Comparison of ENCODE assay signal across 8 mouse cellular contexts in the genomic region with DNA sequence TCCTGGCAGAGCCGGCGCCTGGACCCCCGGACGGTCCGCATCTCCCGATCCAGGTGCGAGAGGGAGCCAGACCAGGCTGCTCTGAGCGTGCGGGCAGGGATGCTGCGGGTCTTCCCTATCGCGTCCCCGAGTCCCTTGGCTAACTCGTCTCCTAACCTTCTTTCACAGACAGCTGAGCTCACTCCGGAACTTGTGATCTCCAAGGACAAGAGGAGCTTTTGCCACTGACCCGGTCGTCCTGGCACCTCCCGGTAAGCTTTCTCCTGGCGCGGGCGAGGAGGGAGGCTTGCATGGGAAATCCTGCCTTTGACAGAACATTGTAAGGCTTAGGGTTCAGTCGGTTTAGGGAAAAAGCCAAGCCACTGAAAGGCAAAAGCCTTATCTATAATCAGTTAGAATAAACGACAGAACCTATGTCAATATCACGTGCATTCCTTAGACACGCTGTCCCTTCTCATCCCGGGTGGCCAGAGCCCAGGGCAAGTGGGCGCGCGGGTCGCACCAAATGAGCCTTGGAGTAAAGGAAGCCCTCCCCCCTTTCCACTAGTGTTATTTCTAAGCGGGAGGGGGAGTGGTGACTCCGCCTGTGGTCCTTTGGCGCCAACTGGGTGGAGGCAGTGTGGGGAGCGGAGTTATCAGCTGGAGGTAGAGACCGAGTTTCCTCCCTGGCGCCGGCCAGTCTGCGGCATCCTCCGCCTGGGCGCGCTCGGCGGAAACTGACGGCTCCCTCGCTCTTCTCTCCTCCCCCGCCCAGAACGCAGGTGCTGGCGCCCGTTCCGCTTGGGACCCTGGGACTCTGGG. TPM values are rescaled to one million over a fixed set of nuclear protein-coding genes. Genes with fewer than 3 reads are reported as not detected.
A peak's percentile ranks its signal among the peaks of the same experiment; 100 is the strongest.
DNase-seq lines count a peak whose midpoint lies in the region; ATAC-seq and TF ChIP-seq lines count a peak whose summit lies in the region.

No protein-coding gene starts in this region.

- H3K4me3 ChIP-seq in MEL (ENCODE audit: control insufficient read depth in 1 of 2, insufficient read depth in 1 of 2, low read depth in 2 of 2, low read length in 2 of 2), result peak overlapping the region; percentile 23 to 34; a peak in 3 of 4 replicates
- peak overlapping the region; percentile 80 for H3K4me3 ChIP-seq in heart, adult 2 months
- H3K4me3 ChIP-seq in lung, embryonic 14.5 days (ENCODE audit: low read depth, low read length), result peak overlapping the region; percentile 83
- H3K4me3 ChIP-seq in neural tube, embryonic 15.5 days (replicated peaks), result peak overlapping the region; percentile 58

- DNase-seq in MEL (ENCODE audit: low read depth, low spot score), result peak; percentile 69
- peak; percentile 91 to 93 for DNase-seq in heart, adult 2 months
- DNase-seq in kidney, adult 11 months, result peak; percentile 85
- DNase-seq in lung, embryonic 14.5 days, result peak; percentile 87
- peak; percentile 74 to 86 for DNase-seq in urinary bladder, adult 18-20 months (ENCODE audit: low spot score in 2 of 2)
- no peak for DNase-seq in left cerebral cortex, adult 9 months (ENCODE audit: low spot score in 2 of 2)

- WGBS in heart, adult 2 months, result under 1% methylated on average over 50 of the region's 50 CpGs
- WGBS in lung, embryonic 14.5 days, result under 1% methylated on average over 50 of the region's 50 CpGs
- WGBS in neural tube, embryonic 15.5 days, result under 1% methylated on average over 50 of the region's 50 CpGs

- peak overlapping the region; percentile 34 for H3K9ac ChIP-seq in MEL (ENCODE audit: control insufficient read depth, low read depth, low read length, poor library complexity, severe bottlenecking)
- peak overlapping the region; percentile 95 for H3K9ac ChIP-seq in heart, adult 2 months (ENCODE audit: low read depth, low read length)
- peak overlapping the region; percentile 88 for H3K9ac ChIP-seq in lung, embryonic 14.5 days
- peak overlapping the region; percentile 69 for H3K9ac ChIP-seq in neural tube, embryonic 15.5 days (replicated peaks)

- intact Hi-C loops in heart, adult 2 months (cut with DNase I), result loop anchor here (5.0 kb wide), 2 partner anchors 138 to 318 kb away; partner anchors contain the start of genes 6030445D17Rik and Zfp46

- H3K4me1 ChIP-seq in MEL (ENCODE audit: control insufficient read depth in 1 of 2, insufficient read depth in 2 of 2, low read length in 2 of 2), result peaks cover 2 to 12% of the 10 kb centered on the region in 2 experiments; a peak in 3 of 4 replicates
- peaks cover 17% of the 10 kb centered on the region for H3K4me1 ChIP-seq in heart, adult 2 months (ENCODE audit: control insufficient read depth, insufficient read depth, low read length)
- H3K4me1 ChIP-seq in lung, embryonic 14.5 days (ENCODE audit: insufficient read depth), result peaks cover 53% of the 10 kb centered on the region
- peaks cover 76% of the 10 kb centered on the region for H3K4me1 ChIP-seq in neural tube, embryonic 15.5 days

- peak in 1 of 2 experiments; percentile 8; a peak in 1 of 4 replicates for TF ChIP-seq EP300 in MEL (IDR thresholded peaks at IDR 0.05; ENCODE audit: low read depth in 1 of 2, low read length in 2 of 2)
- TF ChIP-seq EP300 in heart, adult 2 months (IDR thresholded peaks at IDR 0.05; ENCODE audit: insufficient read depth, low read depth, low read length), result peak; percentile 98

- no peak for TF ChIP-seq RAD21 in MEL (IDR thresholded peaks at IDR 0.05; ENCODE audit: low read depth, low read length)

- no peak overlapping the region for H3K27ac ChIP-seq in MEL (ENCODE audit: control insufficient read depth, low read depth, low read length)
- peak overlapping the region; percentile 99 for H3K27ac ChIP-seq in heart, adult 2 months
- H3K27ac ChIP-seq in lung, embryonic 14.5 days (ENCODE audit: low read depth), result peak overlapping the region; percentile 100
- peak overlapping the region; percentile 88 for H3K27ac ChIP-seq in neural tube, embryonic 15.5 days (replicated peaks)

- no peaks in the 10 kb centered on the region for H3K79me2 ChIP-seq in MEL (ENCODE audit: control insufficient read depth, insufficient read depth, low read length, poor library complexity)
- H3K79me2 ChIP-seq in heart, adult 2 months (replicated peaks; ENCODE audit: control insufficient read depth, insufficient read depth, low read length), result no peaks in the 10 kb centered on the region

- peak; percentile 56 for ATAC-seq in common myeloid progenitor, adult 5-6 weeks (replicated peaks; ENCODE audit: low read depth, poor library complexity, severe bottlenecking)
- no peak for ATAC-seq in lung, embryonic 14.5 days (ENCODE audit: insufficient read depth)
- no peak for ATAC-seq in neural tube, embryonic 15.5 days (ENCODE audit: low FRiP score)

- TF ChIP-seq POLR2A in MEL (IDR thresholded peaks at IDR 0.05; ENCODE audit: control insufficient read depth in 1 of 2, insufficient read depth in 1 of 2, low read depth in 1 of 2, low read length in 2 of 2, poor library complexity in 1 of 2), result no peak
- peak; percentile 91 for TF ChIP-seq POLR2A in heart, adult 2 months (IDR thresholded peaks at IDR 0.05; ENCODE audit: insufficient read depth, low read depth, low read length)

- peaks cover 0 to 8% of the 10 kb centered on the region in 2 experiments; a peak in 1 of 4 replicates for H3K36me3 ChIP-seq in MEL (ENCODE audit: control insufficient read depth in 1 of 2, insufficient read depth in 2 of 2, low read length in 2 of 2)
- H3K36me3 ChIP-seq in heart, adult 2 months (ENCODE audit: control insufficient read depth, insufficient read depth, low read length), result peaks cover 3% of the 10 kb centered on the region
- peaks cover 15% of the 10 kb centered on the region for H3K36me3 ChIP-seq in lung, embryonic 14.5 days (ENCODE audit: insufficient read depth)
- no peaks in the 10 kb centered on the region for H3K36me3 ChIP-seq in neural tube, embryonic 15.5 days

- no peaks in the 10 kb centered on the region for H3K9me3 ChIP-seq in MEL (replicated peaks; ENCODE audit: insufficient read depth, low read length)
- no peaks in the 10 kb centered on the region for H3K9me3 ChIP-seq in lung, embryonic 14.5 days (ENCODE audit: low read depth, low read length)
- H3K9me3 ChIP-seq in neural tube, embryonic 15.5 days (replicated peaks), result no peaks in the 10 kb centered on the region

- H3K27me3 ChIP-seq in MEL (ENCODE audit: control insufficient read depth in 1 of 2, insufficient read depth in 2 of 2, low read length in 2 of 2), result peaks cover 5 to 8% of the 10 kb centered on the region in 2 experiments
- H3K27me3 ChIP-seq in heart, adult 2 months (ENCODE audit: control insufficient read depth, insufficient read depth, low read length), result no peaks in the 10 kb centered on the region
- H3K27me3 ChIP-seq in lung, embryonic 14.5 days (ENCODE audit: insufficient read depth, low read length), result no peaks in the 10 kb centered on the region
- peaks cover 21% of the 10 kb centered on the region; the same call in 1 of the 2 replicates for H3K27me3 ChIP-seq in neural tube, embryonic 15.5 days (replicated peaks)

- no peak for TF ChIP-seq CTCF in MEL (IDR thresholded peaks at IDR 0.05 in 2 of 3, conservative IDR thresholded peaks at IDR 0.05 in 1 of 3; ENCODE audit: control insufficient read depth in 1 of 3, insufficient read depth in 1 of 3, low read depth in 2 of 3, low read length in 3 of 3, poor library complexity in 1 of 3, severe bottlenecking in 1 of 3)
- TF ChIP-seq CTCF in heart, adult 2 months (IDR thresholded peaks at IDR 0.05), result no peak
- 0 out of 2 replicates have a peak, but pooled peaks have one; percentile 1 for TF ChIP-seq CTCF in lung, embryonic 14.5 days (IDR thresholded peaks at IDR 0.05; ENCODE audit: low read depth)

- H3K4me2 ChIP-seq in lung, embryonic 14.5 days, result peak overlapping the region; percentile 75
- peak overlapping the region; percentile 87 for H3K4me2 ChIP-seq in neural tube, embryonic 15.5 days

TF ChIP-seq in MEL, 35 proteins besides CTCF, POLR2A, EP300 and RAD21 (continues in another document):
- TF ChIP-seq UBTF (IDR thresholded peaks at IDR 0.05; ENCODE audit: borderline replicate concordance, insufficient read depth, low read depth, low read length) (0 out of 2 replicates have a peak, but pooled peaks have one; percentile 63), KAT2A (conservative IDR thresholded peaks at IDR 0.05; ENCODE audit: low read depth, low read length) (no peak), MAX (IDR thresholded peaks at IDR 0.05; ENCODE audit: low read length) (peak; percentile 25; the same call in 1 of the 2 replicates), MAFK (IDR thresholded peaks at IDR 0.05; ENCODE audit: borderline replicate concordance, low read depth, low read length) (no peak), E2F4 (IDR thresholded peaks at IDR 0.05; ENCODE audit: borderline replicate concordance, low read depth, low read length) (0 out of 2 replicates have a peak, but pooled peaks have one; percentile 39), BHLHE40 (IDR thresholded peaks at IDR 0.05; ENCODE audit: borderline replicate concordance, low read depth, low read length) (peak; percentile 76; the same call in 1 of the 2 replicates), MYC (IDR thresholded peaks at IDR 0.05; ENCODE audit: low read depth, low read length) (no peak), ETS1 (IDR thresholded peaks at IDR 0.05; ENCODE audit: low read depth, low read length) (no peak), SIN3A (IDR thresholded peaks at IDR 0.05; ENCODE audit: low read length) (no peak), TCF12 (IDR thresholded peaks at IDR 0.05; ENCODE audit: low read depth, low read length) (no peak), USF1 (IDR thresholded peaks at IDR 0.05; ENCODE audit: low read depth, low read length) (peak; percentile 30; the same call in 1 of the 2 replicates)

RNA-seq across cellular contexts. Expression of gene Id3, which starts 1.0 kb away (rescaled TPM):
- 0.16 and 0.27 TPM in 2 replicates for total RNA-seq in MEL (2012; rRNA removed)
- under 1 TPM in 1 of 2 experiments, not detected in 1; 0.17 TPM for polyA plus RNA-seq in MEL (2012; ENCODE audit: insufficient read depth in 1 of 2, insufficient read length in 2 of 2, low read depth in 1 of 2, low replicate concordance in 2 of 2, missing spikeins in 1 of 2)
- total RNA-seq in common myeloid progenitor, adult 5-6 weeks (2017), result 2.2 TPM in 1 of 2 replicates, not detected in the other
- total RNA-seq in heart, adult 2 months (2021), result 10 to 100 TPM; 56.8 to 58.8 TPM
- 92.1 and 120 TPM in 2 replicates for polyA plus RNA-seq in heart, adult 2 months (2012; rRNA removed)
- polyA plus RNA-seq in lung, embryonic 14.5 days (2014; fragmentation: Nextera tagmentation; extraction: Ambion mirVana), result 469 and 477 TPM in 2 replicates
- 227 TPM in 2 replicates for polyA plus RNA-seq in neural tube, embryonic 15.5 days (2015; fragmentation: Nextera tagmentation; extraction: Ambion mirVana)

RNA-seq across cellular contexts. Expression of gene E2f2, which starts 27.9 kb away (rescaled TPM):
- total RNA-seq in MEL (2012; rRNA removed), result 11.2 and 12.3 TPM in 2 replicates
- polyA plus RNA-seq in MEL (2012; ENCODE audit: insufficient read depth in 1 of 2, insufficient read length in 2 of 2, low read depth in 1 of 2, low replicate concordance in 2 of 2, missing spikeins in 1 of 2), result 10 to 100 TPM in 1 of 2 experiments, not detected in 1; 25.4 TPM
- total RNA-seq in common myeloid progenitor, adult 5-6 weeks (2017), result 4.3 and 6.8 TPM in 2 replicates
- 1 to 10 TPM in 1 of 2 experiments, under 1 TPM in 1; 0.65 to 5.3 TPM for total RNA-seq in heart, adult 2 months (2021)
- polyA plus RNA-seq in heart, adult 2 months (2012; rRNA removed), result 0.41 and 1.3 TPM in 2 replicates
- polyA plus RNA-seq in lung, embryonic 14.5 days (2014; fragmentation: Nextera tagmentation; extraction: Ambion mirVana), result 5.5 and 6.5 TPM in 2 replicates
- 2.1 and 4.4 TPM in 2 replicates for polyA plus RNA-seq in neural tube, embryonic 15.5 days (2015; fragmentation: Nextera tagmentation; extraction: Ambion mirVana)

Comparison
In these comparisons a context has a peak if more than half of its experiments do, and no peak if none do; other contexts are left out.
1. DNase-seq: peak in MEL (single experiment), heart, adult 2 months (2 of 2), kidney, adult 11 months (single experiment), lung, embryonic 14.5 days (single experiment) and urinary bladder, adult 18-20 months (2 of 2); none in left cerebral cortex, adult 9 months (0 of 2).
2. H3K4me3 ChIP-seq: peak in every context shown above with its lines; median percentile 83 in lung, embryonic 14.5 days; 80 in heart, adult 2 months; 58 in neural tube, embryonic 15.5 days; 28 in MEL.
3. H3K9ac ChIP-seq: peak in every context shown above with its lines; median percentile 95 in heart, adult 2 months; 88 in lung, embryonic 14.5 days; 69 in neural tube, embryonic 15.5 days; 34 in MEL.
4. RNA of gene Id3, which starts 1.0 kb away (polyA plus RNA-seq): 469 to 477 TPM in lung, embryonic 14.5 days, 227 TPM in neural tube, embryonic 15.5 days and 92.1 to 120 TPM in heart, adult 2 months; 0.17 TPM in MEL; every median in the first group is over 10 times any median in the second.